Mouse (Mus musculus) E14TG2a.4 (cell line): ENCODE measurements around the gene Bbx.
A peak's percentile ranks its signal among the peaks of the same experiment; 100 is the strongest.

Experiments
- H3K27me3 ChIP-seq: 2 replicates; pipeline ENCODE4 v1.6.1; 2014; ENCODE audit warnings: low read length, control low read depth; ENCODE audit not compliant: insufficient read depth
- H3K36me3 ChIP-seq: 2 replicates; pipeline ENCODE4 v1.6.1; 2014; ENCODE audit warnings: low read length, control low read depth; ENCODE audit not compliant: insufficient read depth
- H3K4me1 ChIP-seq: replicated peaks from 2 replicates; pipeline ENCODE4 v1.6.1; 2014; ENCODE audit warnings: low read depth, low read length, control low read depth
- H3K4me3 ChIP-seq: replicated peaks from 2 replicates; pipeline ENCODE4 v1.5.1; 2014; ENCODE audit warnings: mild to moderate bottlenecking, low read length
- H3K9me3 ChIP-seq: 2 replicates; pipeline ENCODE4 v1.6.1; 2014; ENCODE audit warnings: low read length, control low read depth
- CTCF ChIP-seq: conservative IDR thresholded peaks from 2 replicates; pipeline ENCODE4 v1.5.1; 2014; ENCODE audit warnings: low read length
- NANOG ChIP-seq: IDR thresholded peaks from 2 replicates; pipeline ENCODE4 v1.6.1; 2014; ENCODE audit warnings: borderline replicate concordance, low read length, mixed read lengths
- POU5F1 ChIP-seq: IDR thresholded peaks from 2 replicates; pipeline ENCODE4 v1.6.1; 2014; ENCODE audit warnings: low read length, borderline replicate concordance

Gene Bbx

GRCm38 (mm10) chr16:50428871-50429691 is 3.1 kb downstream of the Bbx start:
- TF ChIP-seq POU5F1 (no peak), CTCF (no peak), NANOG (no peak)
- H3K27me3 ChIP-seq = peaks cover 28% of the 10 kb centered on the region
- H3K4me3 ChIP-seq = peak overlapping the region; percentile 91
- no peaks in the 10 kb centered on the region for H3K9me3 ChIP-seq
- no peaks in the 10 kb centered on the region for H3K36me3 ChIP-seq
- H3K4me1 ChIP-seq = peaks cover 23% of the 10 kb centered on the region

GRCm38 (mm10) chr16:50420130-50420529 is 12.1 kb downstream of the Bbx start:
- no peaks in the 10 kb centered on the region for H3K9me3 ChIP-seq
- no peak overlapping the region for H3K4me3 ChIP-seq
- no peaks in the 10 kb centered on the region for H3K27me3 ChIP-seq
- peaks cover 13% of the 10 kb centered on the region for H3K4me1 ChIP-seq
- TF ChIP-seq CTCF (no peak), NANOG (no peak), POU5F1 (no peak)
- 0 out of 2 replicates have a peak, but pooled peaks cover 8% of the 10 kb centered on the region for H3K36me3 ChIP-seq

GRCm38 (mm10) chr16:50415406-50415805 is 16.8 kb downstream of the Bbx start:
- Histone ChIP-seq H3K36me3 (0 out of 2 replicates have a peak, but pooled peaks cover 8% of the 10 kb centered on the region), H3K4me3 (no peak overlapping the region), H3K27me3 (no peaks in the 10 kb centered on the region), H3K9me3 (no peaks in the 10 kb centered on the region), H3K4me1 (peaks cover 18% of the 10 kb centered on the region)
- TF ChIP-seq CTCF = no peak
- TF ChIP-seq POU5F1 = no peak
- no peak for TF ChIP-seq NANOG

- TF ChIP-seq CTCF = no peak
- TF ChIP-seq NANOG = no peak
- no peak overlapping the region for H3K4me3 ChIP-seq
- no peaks in the 10 kb centered on the region for H3K4me1 ChIP-seq
- no peaks in the 10 kb centered on the region for H3K27me3 ChIP-seq
- no peaks in the 10 kb centered on the region for H3K36me3 ChIP-seq
- H3K9me3 ChIP-seq = no peaks in the 10 kb centered on the region
Measured at GRCm38 (mm10) chr16:50402851-50403250, 29.3 kb downstream of the Bbx start.

- H3K27me3 ChIP-seq = no peaks in the 10 kb centered on the region
- TF ChIP-seq NANOG = no peak
- no peak for TF ChIP-seq CTCF
- no peak for TF ChIP-seq POU5F1
- H3K4me1 ChIP-seq = no peaks in the 10 kb centered on the region
- H3K4me3 ChIP-seq = no peak overlapping the region
- no peaks in the 10 kb centered on the region for H3K36me3 ChIP-seq
- H3K9me3 ChIP-seq = no peaks in the 10 kb centered on the region
Measured at GRCm38 (mm10) chr16:50399775-50400174, 32.4 kb downstream of the Bbx start.

- H3K4me3 ChIP-seq = no peak overlapping the region
- no peaks in the 10 kb centered on the region for H3K36me3 ChIP-seq
- TF ChIP-seq POU5F1 (no peak), CTCF (peak; percentile 83)
- H3K27me3 ChIP-seq = no peaks in the 10 kb centered on the region
- H3K4me1 ChIP-seq = no peaks in the 10 kb centered on the region
- H3K9me3 ChIP-seq = no peaks in the 10 kb centered on the region
Measured at GRCm38 (mm10) chr16:50398564-50398963, 33.6 kb downstream of the Bbx start.

- TF ChIP-seq CTCF = no peak
- TF ChIP-seq POU5F1 = no peak
- TF ChIP-seq NANOG = no peak
- H3K4me1 ChIP-seq = 0 out of 2 replicates have a peak, but pooled peaks cover 3% of the 10 kb centered on the region
- no peaks in the 10 kb centered on the region for H3K36me3 ChIP-seq
Measured at GRCm38 (mm10) chr16:50395928-50396612, 36.1 kb downstream of the Bbx start.

GRCm38 (mm10) chr16:50388499-50388898 is 43.7 kb downstream of the Bbx start:
- Histone ChIP-seq H3K36me3 (no peaks in the 10 kb centered on the region), H3K9me3 (no peaks in the 10 kb centered on the region), H3K4me1 (peaks cover 7% of the 10 kb centered on the region; the same call in 1 of the 2 replicates), H3K4me3 (no peak overlapping the region), H3K27me3 (no peaks in the 10 kb centered on the region)
- TF ChIP-seq CTCF (no peak), POU5F1 (no peak), NANOG (no peak)

More at GRCm38 (mm10) chr16:50395928-50396612, 36.1 kb downstream of the Bbx start:
- Histone ChIP-seq H3K27me3 (no peaks in the 10 kb centered on the region), H3K9me3 (no peaks in the 10 kb centered on the region), H3K4me3 (no peak overlapping the region)
